Mouse (Mus musculus): ENCODE data around the gene Smco3. TPM values are rescaled to one million over a fixed set of nuclear protein-coding genes. Genes with fewer than 3 reads are reported as not detected.

Smco3 gene
- polyA plus RNA-seq, 1 experiment, result not detected

DNA sequence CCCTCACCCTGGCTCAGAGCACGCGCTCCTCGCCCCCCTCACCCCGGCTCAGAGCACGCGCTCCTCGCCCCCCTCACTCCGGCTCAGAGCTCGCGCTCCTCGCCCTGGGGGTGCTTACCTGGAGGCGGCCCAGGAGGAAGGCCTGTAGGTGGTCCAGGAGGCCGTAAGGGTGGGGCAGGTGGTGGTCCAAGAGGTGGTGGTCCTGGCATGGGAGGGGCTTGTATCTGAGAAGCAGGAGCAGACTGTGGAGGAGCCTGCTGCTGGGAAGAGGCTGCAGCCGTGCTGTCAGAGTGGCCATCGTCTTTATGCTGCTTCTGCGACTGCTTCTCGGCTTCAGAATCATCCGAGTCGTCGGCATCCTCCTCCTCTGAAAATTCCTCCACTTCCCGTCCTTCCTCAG, 18.4 kb downstream of the Smco3 start:
- no peak overlapping the region for H3K27ac ChIP-seq (ENCODE audit: insufficient read depth, low read length)
- H3K9ac ChIP-seq (ENCODE audit: low read depth, poor library complexity, severe bottlenecking), result no peak overlapping the region
- peaks cover 77% of the 10 kb centered on the region for H3K36me3 ChIP-seq (ENCODE audit: control insufficient read depth, insufficient read depth, low read length, poor library complexity, severe bottlenecking)
- no peaks in the 10 kb centered on the region for H3K9me3 ChIP-seq (replicated peaks; ENCODE audit: control insufficient read depth, insufficient read depth, low read length, poor library complexity, severe bottlenecking)
- TF ChIP-seq POLR2A (IDR thresholded peaks at IDR 0.05; ENCODE audit: insufficient read depth, low read length), result no peak
- no peak for TF ChIP-seq EP300 (IDR thresholded peaks at IDR 0.05; ENCODE audit: insufficient read depth, low read depth, low read length)
- no peak for TF ChIP-seq CTCF (IDR thresholded peaks at IDR 0.05; ENCODE audit: low read depth, low read length)
- H3K4me1 ChIP-seq (ENCODE audit: control insufficient read depth, insufficient read depth, low read length), result peaks cover 2% of the 10 kb centered on the region
- H3K27me3 ChIP-seq (ENCODE audit: control insufficient read depth, insufficient read depth, low read length, poor library complexity, severe bottlenecking), result no peaks in the 10 kb centered on the region
- no peak overlapping the region for H3K4me3 ChIP-seq (ENCODE audit: low read depth, low read length)

DNA sequence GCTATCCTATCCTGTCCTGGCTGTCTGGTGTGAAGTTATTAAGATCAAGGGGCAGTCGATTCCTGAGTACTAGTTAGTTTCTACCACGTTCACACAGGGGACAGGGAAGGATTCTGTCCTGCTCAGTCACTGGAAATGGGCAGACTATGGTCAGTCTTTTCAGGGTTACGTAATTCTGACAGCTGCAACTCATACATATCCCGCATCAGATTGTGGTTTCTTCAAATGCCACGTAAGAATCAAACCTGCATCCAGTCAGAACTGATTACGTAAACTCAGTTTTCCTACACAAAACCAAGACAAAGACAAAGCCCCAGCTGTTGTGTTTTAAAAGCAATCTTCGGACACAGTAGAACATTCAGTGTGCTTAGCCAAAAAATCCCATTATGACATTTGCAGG, 19.9 kb downstream of the Smco3 start:
- Histone ChIP-seq H3K4me3 (ENCODE audit: low read depth, low read length) (no peak overlapping the region), H3K9ac (ENCODE audit: low read depth, poor library complexity, severe bottlenecking) (no peak overlapping the region), H3K4me1 (ENCODE audit: control insufficient read depth, insufficient read depth, low read length) (peaks cover 2% of the 10 kb centered on the region), H3K36me3 (ENCODE audit: control insufficient read depth, insufficient read depth, low read length, poor library complexity, severe bottlenecking) (peaks cover 63% of the 10 kb centered on the region), H3K27ac (ENCODE audit: insufficient read depth, low read length) (no peak overlapping the region), H3K9me3 (replicated peaks; ENCODE audit: control insufficient read depth, insufficient read depth, low read length, poor library complexity, severe bottlenecking) (no peaks in the 10 kb centered on the region), H3K27me3 (ENCODE audit: control insufficient read depth, insufficient read depth, low read length, poor library complexity, severe bottlenecking) (no peaks in the 10 kb centered on the region)
- TF ChIP-seq CTCF (IDR thresholded peaks at IDR 0.05; ENCODE audit: low read depth, low read length), result no peak

GRCm38 (mm10) chr6:136813117-136813516, 22.1 kb downstream of the Smco3 start:
- no peaks in the 10 kb centered on the region for H3K9me3 ChIP-seq (replicated peaks; ENCODE audit: control insufficient read depth, insufficient read depth, low read length, poor library complexity, severe bottlenecking)
- peak; percentile 41 for TF ChIP-seq CTCF (IDR thresholded peaks at IDR 0.05; ENCODE audit: low read depth, low read length)
- TF ChIP-seq EP300 (IDR thresholded peaks at IDR 0.05; ENCODE audit: insufficient read depth, low read depth, low read length), result no peak
- no peak for TF ChIP-seq POLR2A (IDR thresholded peaks at IDR 0.05; ENCODE audit: insufficient read depth, low read length)
- peaks cover 50% of the 10 kb centered on the region for H3K36me3 ChIP-seq (ENCODE audit: control insufficient read depth, insufficient read depth, low read length, poor library complexity, severe bottlenecking)
- no peak overlapping the region for H3K9ac ChIP-seq (ENCODE audit: low read depth, poor library complexity, severe bottlenecking)
- peaks cover 3% of the 10 kb centered on the region for H3K4me1 ChIP-seq (ENCODE audit: control insufficient read depth, insufficient read depth, low read length)
- no peak overlapping the region for H3K27ac ChIP-seq (ENCODE audit: insufficient read depth, low read length)
- H3K27me3 ChIP-seq (ENCODE audit: control insufficient read depth, insufficient read depth, low read length, poor library complexity, severe bottlenecking), result no peaks in the 10 kb centered on the region
- no peak overlapping the region for H3K4me3 ChIP-seq (ENCODE audit: low read depth, low read length)

- Histone ChIP-seq H3K9ac (ENCODE audit: low read depth, poor library complexity, severe bottlenecking) (no peak overlapping the region), H3K4me1 (ENCODE audit: control insufficient read depth, insufficient read depth, low read length) (peaks cover 8% of the 10 kb centered on the region), H3K4me3 (ENCODE audit: low read depth, low read length) (no peak overlapping the region), H3K27me3 (ENCODE audit: control insufficient read depth, insufficient read depth, low read length, poor library complexity, severe bottlenecking) (no peaks in the 10 kb centered on the region), H3K27ac (ENCODE audit: insufficient read depth, low read length) (peak overlapping the region; percentile 5; the same call in 1 of the 2 replicates), H3K9me3 (replicated peaks; ENCODE audit: control insufficient read depth, insufficient read depth, low read length, poor library complexity, severe bottlenecking) (no peaks in the 10 kb centered on the region), H3K36me3 (ENCODE audit: control insufficient read depth, insufficient read depth, low read length, poor library complexity, severe bottlenecking) (peaks cover 35% of the 10 kb centered on the region)
- no peak for TF ChIP-seq EP300 (IDR thresholded peaks at IDR 0.05; ENCODE audit: insufficient read depth, low read depth, low read length)
- TF ChIP-seq CTCF (IDR thresholded peaks at IDR 0.05; ENCODE audit: low read depth, low read length), result no peak
- no peak for TF ChIP-seq POLR2A (IDR thresholded peaks at IDR 0.05; ENCODE audit: insufficient read depth, low read length)
Measured at GRCm38 (mm10) chr6:136811196-136811595, 24.1 kb downstream of the Smco3 start.

DNA sequence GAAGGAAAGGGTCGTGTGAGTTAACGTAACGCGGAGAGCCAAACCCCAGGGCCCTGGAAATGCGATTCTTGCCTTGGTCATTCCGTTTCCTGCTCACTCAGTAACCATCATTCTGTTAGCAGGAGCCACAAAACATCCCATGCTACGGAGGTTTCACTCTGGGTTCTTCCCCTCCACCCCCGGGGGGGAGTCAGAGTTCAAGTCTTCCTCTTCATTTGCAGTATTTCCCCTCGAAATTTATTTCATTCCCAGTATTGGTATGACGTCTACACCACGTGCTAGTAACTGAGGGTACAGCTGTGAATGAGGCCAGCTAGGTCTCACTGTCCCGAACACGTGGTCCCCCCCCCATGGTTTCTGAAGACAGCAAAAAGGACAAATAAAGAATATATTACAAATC, 25.6 kb downstream of the Smco3 start:
- Histone ChIP-seq H3K9ac (ENCODE audit: low read depth, poor library complexity, severe bottlenecking) (peak overlapping the region; percentile 76), H3K4me1 (ENCODE audit: control insufficient read depth, insufficient read depth, low read length) (peaks cover 8% of the 10 kb centered on the region), H3K36me3 (ENCODE audit: control insufficient read depth, insufficient read depth, low read length, poor library complexity, severe bottlenecking) (peaks cover 22% of the 10 kb centered on the region), H3K4me3 (ENCODE audit: low read depth, low read length) (peak overlapping the region; percentile 77), H3K27me3 (ENCODE audit: control insufficient read depth, insufficient read depth, low read length, poor library complexity, severe bottlenecking) (no peaks in the 10 kb centered on the region), H3K27ac (ENCODE audit: insufficient read depth, low read length) (no peak overlapping the region), H3K9me3 (replicated peaks; ENCODE audit: control insufficient read depth, insufficient read depth, low read length, poor library complexity, severe bottlenecking) (no peaks in the 10 kb centered on the region)
- no peak for TF ChIP-seq CTCF (IDR thresholded peaks at IDR 0.05; ENCODE audit: low read depth, low read length)
- no peak for TF ChIP-seq EP300 (IDR thresholded peaks at IDR 0.05; ENCODE audit: insufficient read depth, low read depth, low read length)
- TF ChIP-seq POLR2A (IDR thresholded peaks at IDR 0.05; ENCODE audit: insufficient read depth, low read length), result no peak

DNA sequence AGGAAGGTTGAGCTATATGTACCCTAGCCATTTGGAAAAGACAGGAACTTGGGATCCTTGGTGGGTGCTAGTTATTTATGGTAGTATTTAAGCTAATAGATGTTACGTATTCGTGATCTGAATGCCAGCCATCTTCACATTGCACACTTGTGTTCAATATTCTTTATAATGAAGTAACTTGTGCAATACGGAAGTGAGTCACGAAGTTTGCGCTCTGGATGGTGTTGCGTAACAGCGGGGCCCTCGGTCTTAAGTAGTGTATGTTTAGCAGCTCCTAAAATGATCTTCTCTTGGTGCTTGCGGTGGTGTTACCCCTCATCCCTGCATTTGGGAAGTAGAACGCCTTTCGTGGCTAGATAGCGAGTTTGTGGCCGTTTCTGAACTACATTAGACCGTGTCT, 26.2 kb downstream of the Smco3 start:
- Histone ChIP-seq H3K36me3 (ENCODE audit: control insufficient read depth, insufficient read depth, low read length, poor library complexity, severe bottlenecking) (peaks cover 16% of the 10 kb centered on the region), H3K27ac (ENCODE audit: insufficient read depth, low read length) (no peak overlapping the region; the same call in 1 of the 2 replicates)

More for the DNA sequence above, 26.2 kb downstream of the Smco3 start:
- Histone ChIP-seq H3K4me1 (ENCODE audit: control insufficient read depth, insufficient read depth, low read length) (peaks cover 8% of the 10 kb centered on the region), H3K27me3 (ENCODE audit: control insufficient read depth, insufficient read depth, low read length, poor library complexity, severe bottlenecking) (no peaks in the 10 kb centered on the region), H3K4me3 (ENCODE audit: low read depth, low read length) (peak overlapping the region; percentile 77), H3K9ac (ENCODE audit: low read depth, poor library complexity, severe bottlenecking) (peak overlapping the region; percentile 76), H3K9me3 (replicated peaks; ENCODE audit: control insufficient read depth, insufficient read depth, low read length, poor library complexity, severe bottlenecking) (no peaks in the 10 kb centered on the region)
- TF ChIP-seq EP300 (IDR thresholded peaks at IDR 0.05; ENCODE audit: insufficient read depth, low read depth, low read length) (no peak), CTCF (IDR thresholded peaks at IDR 0.05; ENCODE audit: low read depth, low read length) (no peak), POLR2A (IDR thresholded peaks at IDR 0.05; ENCODE audit: insufficient read depth, low read length) (no peak)
